Mouse (Mus musculus) heart, embryonic 16.5 days (tissue): ENCODE measurements around the gene Gm28729. TPM values are rescaled to one million over a fixed set of nuclear protein-coding genes. Genes with fewer than 3 reads are reported as not detected.
"Not testable (repeated sequence)": the region's sequence is repeated elsewhere in the genome, so short reads cannot be mapped to it uniquely, and the experiment has no call there.

Source experiments
- ATAC-seq: fragments of 200-750 bp; cut with Nextera tagmentation; replicated peaks from 2 replicates; pipeline ENCODE4 v1.8.0; 2017; ENCODE audit warnings: moderate number of reproducible peaks; ENCODE audit not compliant: insufficient read depth, low FRiP score; ENCODE audit errors: extremely low read depth
- H3K27ac ChIP-seq: fragments of 300-500 bp; sonication (generic); 2 replicates; pipeline ENCODE4 v1.5.1; 2014; ENCODE audit warnings: mild to moderate bottlenecking, low read length, control low read depth, moderate library complexity
- H3K27me3 ChIP-seq: fragments of 300-500 bp; sonication (generic); 2 replicates; pipeline ENCODE4 v1.6.1; 2014; ENCODE audit warnings: low read length, mixed read lengths; ENCODE audit not compliant: control insufficient read depth, insufficient read depth
- H3K36me3 ChIP-seq: fragments of 300-500 bp; sonication (generic); 2 replicates; pipeline ENCODE4 v1.6.1; 2014; ENCODE audit not compliant: control insufficient read depth, insufficient read depth
- H3K4me1 ChIP-seq: fragments of 300-500 bp; sonication (generic); 2 replicates; pipeline ENCODE4 v1.6.1; 2014; ENCODE audit warnings: low read length, mixed read lengths; ENCODE audit not compliant: control insufficient read depth, insufficient read depth
- H3K4me2 ChIP-seq: fragments of 300-500 bp; sonication (generic); 2 replicates; pipeline ENCODE4 v1.6.1; 2014; ENCODE audit warnings: low read depth, mild to moderate bottlenecking, control low read depth, low read length
- H3K4me3 ChIP-seq: fragments of 300-500 bp; sonication (generic); 2 replicates; pipeline ENCODE4 v1.5.1; 2014; ENCODE audit warnings: mild to moderate bottlenecking, control low read depth, low read length
- H3K9ac ChIP-seq: fragments of 300-500 bp; sonication (generic); 2 replicates; pipeline ENCODE4 v1.6.1; 2014; ENCODE audit warnings: low read length, control low read depth
- H3K9me3 ChIP-seq: fragments of 300-500 bp; sonication (generic); replicated peaks from 2 replicates; pipeline ENCODE4 v1.6.1; 2016; ENCODE audit warnings: low read length; ENCODE audit not compliant: control insufficient read depth
- WGBS: fragments of 180-500 bp; shearing (Covaris S2); extraction: QIAGEN DNeasy Blood & Tissue Kit; methylation state at CpG from one replicate; pipeline ENCODE4 v1.1.7; 2014; 5-methylcytosine and 5-hydroxymethylcytosine counted together
- polyA plus RNA-seq: library from polyadenylated mRNA; unstranded; fragments of >200 nt; fragmentation: Nextera tagmentation; extraction: Ambion mirVana; gene quantifications from 2 replicates; pipeline ENCODE4 v1.2.1, GENCODE M21; 2015

Gene Gm28729
- polyA plus RNA-seq, 1 experiment from 2014 or later = not detected

DNA sequence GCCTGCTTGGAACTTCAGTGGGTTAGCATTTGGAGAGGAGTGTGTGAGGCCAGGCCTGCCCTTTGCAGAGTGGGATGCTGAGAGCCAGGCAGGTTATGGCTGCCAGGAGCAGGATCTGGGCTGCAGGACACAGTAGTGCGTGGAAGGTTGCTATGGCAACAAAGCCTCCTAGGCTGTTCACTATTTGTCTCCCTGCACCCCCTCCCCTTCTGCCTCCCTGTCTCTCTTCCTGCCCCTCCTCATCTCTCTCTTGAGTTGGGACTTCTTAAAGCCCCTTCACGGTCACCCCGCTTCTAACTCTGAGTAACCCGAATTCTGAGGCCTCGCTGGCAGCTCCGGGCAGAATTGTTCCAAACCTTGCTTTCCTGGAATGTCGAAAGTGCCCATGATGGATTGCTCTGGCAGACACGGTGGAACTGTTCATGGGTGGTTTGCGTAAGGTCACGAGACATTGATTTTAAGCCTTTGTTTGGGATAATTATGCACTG lies 19.0 kb downstream of the Gm28729 start:
- no peak overlapping the region for H3K4me2 ChIP-seq
- WGBS = 45% methylated on average over 10 of the region's 10 CpGs

DNA sequence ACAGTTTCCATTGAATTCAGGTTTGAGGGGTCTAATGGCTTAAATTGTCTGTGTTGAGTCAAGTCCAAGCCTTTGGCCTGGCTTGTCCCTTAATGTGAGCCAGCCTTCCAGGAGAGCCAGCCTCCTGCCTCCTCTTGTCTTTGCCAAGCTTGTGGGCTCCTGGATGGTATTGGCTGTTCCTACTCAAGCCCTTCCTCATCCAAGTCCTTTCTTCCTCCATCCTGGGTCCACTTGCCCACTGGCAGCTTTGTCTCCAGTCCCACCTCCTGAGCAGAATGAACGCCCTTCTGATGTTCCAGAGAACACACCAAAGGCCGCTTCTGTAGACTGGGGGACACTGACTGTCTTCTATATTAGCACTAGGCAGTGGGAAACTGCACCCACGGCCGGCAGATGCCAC lies 19.9 kb downstream of the Gm28729 start:
- H3K36me3 ChIP-seq = no peaks in the 10 kb centered on the region
- H3K4me1 ChIP-seq = no peaks in the 10 kb centered on the region
- no peaks in the 10 kb centered on the region for H3K27me3 ChIP-seq
- H3K9me3 ChIP-seq = no peaks in the 10 kb centered on the region
- 89% methylated on average over 4 of the region's 4 CpGs for WGBS
- no peak overlapping the region for H3K4me3 ChIP-seq
- H3K27ac ChIP-seq = no peak overlapping the region
- no peak for ATAC-seq
- no peak overlapping the region for H3K4me2 ChIP-seq
- no peak overlapping the region for H3K9ac ChIP-seq

More for the DNA sequence above, 19.0 kb downstream of the Gm28729 start:
- ATAC-seq = no peak
- Histone ChIP-seq H3K27ac (no peak overlapping the region), H3K9me3 (no peaks in the 10 kb centered on the region), H3K27me3 (no peaks in the 10 kb centered on the region), H3K4me1 (no peaks in the 10 kb centered on the region), H3K36me3 (no peaks in the 10 kb centered on the region), H3K9ac (no peak overlapping the region), H3K4me3 (no peak overlapping the region)

DNA sequence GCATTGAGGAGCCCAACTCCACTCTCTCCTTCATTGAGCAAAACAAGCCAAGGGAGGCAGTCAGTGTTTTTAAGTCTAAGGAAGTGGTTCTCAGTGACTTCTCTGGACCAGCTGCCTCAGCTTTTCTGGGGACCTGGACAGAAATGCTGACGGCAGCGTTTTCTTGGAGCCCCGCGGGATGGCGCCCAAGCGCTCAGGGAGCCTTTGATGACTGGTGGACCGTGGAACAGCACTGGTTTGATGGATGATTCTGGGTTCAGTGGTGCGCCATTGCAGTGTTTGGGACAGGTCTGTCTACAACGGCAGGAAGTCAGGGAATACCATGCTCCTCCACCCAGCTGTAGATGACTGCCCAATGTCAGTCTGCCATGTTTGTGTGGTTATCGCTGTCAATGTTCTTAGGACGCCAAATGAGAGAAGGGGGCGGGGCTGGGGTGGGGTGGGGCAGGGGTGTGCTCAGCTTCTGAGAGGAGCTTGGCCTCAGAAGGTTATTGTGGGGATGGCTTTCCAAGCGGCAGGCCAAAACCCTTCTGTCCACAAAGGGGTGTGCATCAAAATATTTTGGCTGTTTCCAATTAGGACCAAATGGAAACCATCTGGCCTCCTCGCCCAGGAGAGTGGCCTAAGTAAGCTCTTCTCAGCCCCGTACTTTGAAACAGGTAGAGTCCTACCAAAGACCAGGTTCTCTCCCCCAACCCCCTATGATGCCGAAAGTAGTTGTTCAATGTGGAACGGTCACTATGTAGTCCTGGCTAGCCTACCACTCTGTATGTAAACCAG lies 20.8 kb downstream of the Gm28729 start:
- Histone ChIP-seq H3K4me2 (no peak overlapping the region), H3K9me3 (no peaks in the 10 kb centered on the region), H3K27me3 (no peaks in the 10 kb centered on the region), H3K27ac (no peak overlapping the region), H3K4me1 (no peaks in the 10 kb centered on the region), H3K9ac (no peak overlapping the region), H3K4me3 (no peak overlapping the region), H3K36me3 (no peaks in the 10 kb centered on the region)
- ATAC-seq = no peak
- WGBS = 83% methylated on average over 17 of the region's 17 CpGs

DNA sequence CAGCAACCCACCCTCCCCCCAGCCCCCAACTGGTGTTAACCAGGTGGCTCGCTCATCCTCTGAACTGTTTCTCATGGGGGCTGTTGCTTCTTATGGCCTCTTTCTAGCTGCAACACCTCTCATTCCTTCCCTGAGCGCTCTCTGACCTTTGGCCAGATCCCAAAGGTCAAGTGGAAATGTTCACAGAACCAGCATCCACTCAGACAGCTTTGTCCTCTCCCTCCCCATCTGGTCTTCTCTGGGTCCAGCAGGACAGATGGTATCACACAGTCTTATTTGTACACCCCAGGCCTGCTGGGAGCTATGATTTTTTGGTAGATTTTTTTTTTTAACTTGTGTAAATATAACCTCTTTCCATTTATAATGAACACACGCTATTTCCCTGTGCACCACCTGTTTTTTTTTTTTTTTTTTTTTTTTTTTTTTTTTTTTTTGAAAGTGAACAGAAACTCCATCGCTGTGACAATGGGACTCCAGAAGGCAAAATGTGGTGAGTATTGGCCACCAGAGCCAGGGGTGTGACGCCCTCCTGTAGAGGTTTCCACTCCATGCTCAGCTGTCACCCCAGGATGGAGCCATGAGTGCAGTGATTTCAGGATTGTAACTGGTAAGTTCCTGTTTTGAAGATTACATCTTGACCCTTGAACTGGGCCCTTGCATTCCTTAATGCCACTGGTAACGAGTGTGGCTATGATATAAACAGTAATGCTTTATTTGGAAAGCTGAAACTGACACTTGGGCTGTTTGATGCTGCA lies 22.0 kb downstream of the Gm28729 start:
- H3K4me3 ChIP-seq = no peak overlapping the region
- no peaks in the 10 kb centered on the region for H3K4me1 ChIP-seq
- 75% methylated on average over 6 of the region's 6 CpGs for WGBS

DNA sequence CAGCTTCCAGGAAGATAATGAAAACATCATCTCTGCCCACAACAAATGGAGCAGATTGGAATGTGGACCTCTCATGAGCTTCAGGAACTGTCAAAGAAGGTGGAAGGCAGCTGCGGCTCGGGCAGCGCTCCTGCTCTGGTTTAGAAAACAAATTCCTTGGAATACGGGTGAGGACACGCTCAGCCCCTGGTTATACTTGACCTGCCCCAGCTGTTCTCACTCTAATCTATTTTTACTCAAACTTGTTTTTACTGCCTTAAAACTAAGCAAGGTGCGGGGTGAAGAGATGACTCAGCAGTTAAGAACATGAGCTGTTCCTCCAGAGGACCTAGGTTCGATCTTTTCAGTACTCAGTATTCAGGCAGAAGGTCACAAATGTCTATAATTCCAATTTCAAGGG lies 23.8 kb downstream of the Gm28729 start:
- H3K4me2 ChIP-seq = no peak overlapping the region
- 58% methylated on average over 7 of the region's 7 CpGs for WGBS
- no peak for ATAC-seq
- H3K4me3 ChIP-seq = no peak overlapping the region
- H3K27ac ChIP-seq = no peak overlapping the region
- H3K4me1 ChIP-seq = no peaks in the 10 kb centered on the region
- no peaks in the 10 kb centered on the region for H3K27me3 ChIP-seq
- H3K9me3 ChIP-seq = 0 out of 2 replicates have a peak, but pooled peaks cover 2% of the 10 kb centered on the region
- H3K9ac ChIP-seq = no peak overlapping the region
- no peaks in the 10 kb centered on the region for H3K36me3 ChIP-seq

More for the DNA sequence above, 22.0 kb downstream of the Gm28729 start:
- H3K27ac ChIP-seq = no peak overlapping the region
- no peak overlapping the region for H3K4me2 ChIP-seq
- H3K9me3 ChIP-seq = 0 out of 2 replicates have a peak, but pooled peaks cover 2% of the 10 kb centered on the region
- no peaks in the 10 kb centered on the region for H3K36me3 ChIP-seq
- H3K27me3 ChIP-seq = no peaks in the 10 kb centered on the region
- H3K9ac ChIP-seq = no peak overlapping the region
- no peak for ATAC-seq

DNA sequence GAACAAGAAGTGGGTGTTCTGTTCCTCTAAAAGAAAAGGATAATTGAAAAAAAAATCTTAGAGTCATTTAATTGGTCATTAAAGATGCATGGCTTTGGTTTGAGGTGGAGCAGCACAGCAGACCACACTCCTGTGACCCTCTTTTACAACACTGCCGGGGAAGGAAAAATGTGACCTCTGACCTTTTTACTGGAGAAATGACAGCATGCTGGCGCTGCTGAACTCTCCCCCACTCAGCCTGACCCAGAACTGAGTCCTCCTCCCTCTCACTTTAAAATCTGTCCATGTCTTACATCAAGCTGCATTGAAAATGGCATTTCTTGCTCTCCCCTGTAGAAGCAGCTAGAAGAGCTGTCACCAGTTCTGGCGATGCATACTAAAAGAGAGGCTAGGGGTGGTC lies 31.9 kb downstream of the Gm28729 start:
- Histone ChIP-seq H3K27ac (no peak overlapping the region), H3K9ac (no peak overlapping the region)
- WGBS = 37% methylated on average over 3 of the region's 3 CpGs

DNA sequence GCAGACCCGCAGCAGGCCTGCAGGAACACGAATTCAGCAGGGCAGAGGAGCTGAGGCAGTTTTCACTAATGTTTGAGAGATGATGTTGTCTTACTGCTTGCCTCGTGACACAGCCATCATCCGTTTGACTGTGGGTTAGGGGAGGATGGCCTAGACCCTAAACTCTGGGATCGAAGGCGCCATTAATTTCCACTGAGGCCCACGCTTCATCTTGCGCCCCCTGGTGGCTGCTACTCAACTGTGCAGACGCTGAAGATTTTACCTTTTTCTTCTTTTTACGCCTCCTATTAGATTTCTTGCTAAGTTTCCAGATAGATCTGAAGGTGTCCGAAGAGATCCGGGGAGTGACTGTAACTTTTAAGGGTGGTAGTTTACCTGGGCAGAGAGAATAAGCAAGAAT lies 33.3 kb downstream of the Gm28729 start:
- no peak for ATAC-seq
- 31% methylated on average over 12 of the region's 12 CpGs for WGBS
- H3K4me2 ChIP-seq = no peak overlapping the region

More for the DNA sequence above, 31.9 kb downstream of the Gm28729 start:
- no peak for ATAC-seq
- Histone ChIP-seq H3K9me3 (no peaks in the 10 kb centered on the region), H3K27me3 (no peaks in the 10 kb centered on the region), H3K36me3 (no peaks in the 10 kb centered on the region), H3K4me2 (no peak overlapping the region), H3K4me3 (no peak overlapping the region), H3K4me1 (no peaks in the 10 kb centered on the region)

DNA sequence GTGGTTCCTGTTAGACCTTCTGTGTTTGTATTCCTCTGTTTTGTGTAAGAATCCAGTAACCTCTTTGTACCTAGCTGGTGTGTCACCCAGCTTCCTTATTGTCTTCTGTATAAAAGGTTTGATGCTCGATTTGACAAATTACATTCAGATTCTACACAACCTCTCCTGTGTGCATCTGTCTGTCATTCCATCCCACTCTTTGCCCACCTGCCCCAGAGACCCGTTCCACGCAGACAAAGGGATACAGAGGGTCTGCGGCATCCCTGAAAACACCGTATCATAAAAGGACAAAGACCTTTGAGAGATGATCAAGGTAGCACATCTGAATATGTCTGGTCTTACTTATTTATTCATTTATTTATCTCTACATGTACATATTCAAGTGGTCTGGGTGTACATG lies 37.2 kb downstream of the Gm28729 start:
- WGBS = 93% methylated on average over 5 of the region's 5 CpGs
- not testable (repeated sequence) for H3K9me3 ChIP-seq, ATAC-seq, H3K36me3 ChIP-seq, H3K4me1 ChIP-seq, H3K27me3 ChIP-seq, H3K27ac ChIP-seq, H3K4me3 ChIP-seq, H3K4me2 ChIP-seq, H3K9ac ChIP-seq

More for the DNA sequence above, 33.3 kb downstream of the Gm28729 start:
- Histone ChIP-seq H3K9ac (no peak overlapping the region), H3K27ac (no peak overlapping the region), H3K27me3 (no peaks in the 10 kb centered on the region), H3K36me3 (no peaks in the 10 kb centered on the region), H3K9me3 (no peaks in the 10 kb centered on the region), H3K4me3 (no peak overlapping the region), H3K4me1 (no peaks in the 10 kb centered on the region)

DNA sequence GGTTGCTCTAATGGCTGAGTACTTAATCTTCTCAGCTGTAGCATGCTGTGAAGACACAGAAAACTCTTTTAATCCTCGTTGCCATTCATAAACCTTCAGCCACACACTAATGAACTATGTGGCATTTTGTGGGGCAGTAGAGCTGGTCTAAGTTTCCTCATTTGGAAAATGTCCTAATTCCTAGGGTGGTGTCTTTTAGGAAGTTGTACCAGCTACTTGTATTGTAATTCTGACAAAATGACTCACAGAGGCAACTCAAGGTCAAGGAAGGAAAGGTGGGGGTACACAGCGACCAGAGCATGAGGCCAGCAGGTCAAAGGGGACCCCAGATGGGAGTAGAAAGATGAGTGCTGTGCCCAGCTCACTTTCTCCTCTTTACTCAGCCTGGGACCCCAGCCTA lies 41.4 kb downstream of the Gm28729 start:
- no peaks in the 10 kb centered on the region for H3K4me1 ChIP-seq
- WGBS = 51% methylated on average over 2 of the region's 2 CpGs
- ATAC-seq = no peak
- no peak overlapping the region for H3K9ac ChIP-seq
- no peaks in the 10 kb centered on the region for H3K36me3 ChIP-seq
- H3K9me3 ChIP-seq = no peaks in the 10 kb centered on the region
- no peak overlapping the region for H3K4me2 ChIP-seq
- H3K27me3 ChIP-seq = no peaks in the 10 kb centered on the region
- H3K4me3 ChIP-seq = no peak overlapping the region
- H3K27ac ChIP-seq = no peak overlapping the region
